ENCODE assay signal across 20 mouse cellular contexts in genomic region chr19:28745105-28745504, GRCm38 (mm10).
DNase-seq lines count a peak whose midpoint lies in the region; ATAC-seq and TF ChIP-seq lines count a peak whose summit lies in the region.
"Had no signal": no experiment of that assay in that cellular context is flagged by ENCODE, and none has a peak within 500 bp of the region (broad histone marks: within the 10 kb centered on the region; RNA-seq: fewer than 3 reads in every experiment).

No protein-coding gene starts in this region.

- 0 out of 2 replicates have a peak overlapping the region, but pooled peaks have one; percentile 18 for H3K27ac ChIP-seq in kidney, embryonic 15.5 days
- no peak overlapping the region for H3K27ac ChIP-seq in kidney, embryonic 14.5 days (ENCODE audit: low read depth, low read length)
- peak overlapping the region; percentile 75 for H3K27ac ChIP-seq in lung, embryonic 14.5 days (ENCODE audit: low read depth)
- peak overlapping the region; percentile 89 for H3K27ac ChIP-seq in lung, embryonic 16.5 days (ENCODE audit: low read length)
- H3K27ac ChIP-seq: embryonic facial prominence, embryonic 13.5 days; embryonic facial prominence, embryonic 15.5 days; forebrain, embryonic 10.5 days; forebrain, embryonic 12.5 days had no signal

- H3K4me3 ChIP-seq in kidney, embryonic 15.5 days (replicated peaks): no peak overlapping the region
- H3K4me3 ChIP-seq in kidney, embryonic 14.5 days (ENCODE audit: low read length): no peak overlapping the region
- no peak overlapping the region for H3K4me3 ChIP-seq in lung, embryonic 14.5 days (ENCODE audit: low read depth, low read length)
- no peak overlapping the region for H3K4me3 ChIP-seq in lung, adult 2 months (replicated peaks; ENCODE audit: extremely low read depth, low read depth, low read length)
- no peak overlapping the region for H3K4me3 ChIP-seq in lung, embryonic 16.5 days (ENCODE audit: low read length)
- H3K4me3 ChIP-seq: embryonic facial prominence, embryonic 13.5 days; embryonic facial prominence, embryonic 15.5 days; erythroblast, embryonic 14.5 days; forebrain, embryonic 10.5 days; forebrain, embryonic 12.5 days had no signal

- peaks cover 5% of the 10 kb centered on the region for H3K4me1 ChIP-seq in kidney, embryonic 15.5 days
- H3K4me1 ChIP-seq in kidney, embryonic 14.5 days (ENCODE audit: control insufficient read depth, insufficient read depth, low read length): no peaks in the 10 kb centered on the region
- H3K4me1 ChIP-seq in lung, embryonic 14.5 days (ENCODE audit: insufficient read depth): peaks cover 28% of the 10 kb centered on the region
- peaks cover 5% of the 10 kb centered on the region for H3K4me1 ChIP-seq in lung, adult 2 months (ENCODE audit: control insufficient read depth, insufficient read depth, low read length)
- peaks cover 26% of the 10 kb centered on the region for H3K4me1 ChIP-seq in lung, embryonic 16.5 days (replicated peaks; ENCODE audit: control insufficient read depth, insufficient read depth, low read length)
- H3K4me1 ChIP-seq: embryonic facial prominence, embryonic 13.5 days; embryonic facial prominence, embryonic 15.5 days; forebrain, embryonic 12.5 days had no signal

- peak; percentile 72 for DNase-seq in lung, embryonic 14.5 days
- DNase-seq in lung, adult 2 months: no peak
- DNase-seq in lung, postnatal 14 days: no peak
- DNase-seq: adrenal gland, postnatal 25 days; cerebellum, adult 11 months; cerebellum, adult 18-20 months; cerebellum, adult 8-10 months; cerebellum, adult 9-11 months; cerebellum, postnatal 14 days; cerebellum, postnatal 36 days; embryo, embryonic 11 days had no signal

- H3K4me2 ChIP-seq in kidney, embryonic 15.5 days: no peak overlapping the region
- no peak overlapping the region for H3K4me2 ChIP-seq in kidney, embryonic 14.5 days (replicated peaks; ENCODE audit: low read depth, low read length)
- H3K4me2 ChIP-seq in lung, embryonic 14.5 days: 0 out of 2 replicates have a peak overlapping the region, but pooled peaks have one; percentile 5
- H3K4me2 ChIP-seq in lung, embryonic 16.5 days (ENCODE audit: low read depth, low read length): no peak overlapping the region
- H3K4me2 ChIP-seq: embryonic facial prominence, embryonic 13.5 days; embryonic facial prominence, embryonic 15.5 days; forebrain, embryonic 12.5 days had no signal

- no peak for TF ChIP-seq POLR2A in lung, adult 2 months (IDR thresholded peaks at IDR 0.05; ENCODE audit: borderline replicate concordance, extremely low read depth, low read depth, low read length)

- WGBS in kidney, embryonic 15.5 days: 93% methylated on average over 2 of the region's 2 CpGs
- 94% methylated on average over 2 of the region's 2 CpGs for WGBS in kidney, embryonic 14.5 days
- WGBS in lung, embryonic 14.5 days: 41% methylated on average over 2 of the region's 2 CpGs
- WGBS in lung, adult 2 months: 54% methylated on average over 2 of the region's 2 CpGs
- WGBS in lung, embryonic 16.5 days: 45% methylated on average over 2 of the region's 2 CpGs

- no peak for TF ChIP-seq CTCF in lung, embryonic 14.5 days (IDR thresholded peaks at IDR 0.05; ENCODE audit: low read depth)
- TF ChIP-seq CTCF in lung, adult 2 months (IDR thresholded peaks at IDR 0.05; ENCODE audit: insufficient read depth, low read length): no peak

- no peaks in the 10 kb centered on the region for H3K27me3 ChIP-seq in kidney, embryonic 15.5 days
- no peaks in the 10 kb centered on the region for H3K27me3 ChIP-seq in kidney, embryonic 14.5 days (ENCODE audit: control insufficient read depth, insufficient read depth, low read length)
- H3K27me3 ChIP-seq in lung, embryonic 14.5 days (ENCODE audit: insufficient read depth, low read length): no peaks in the 10 kb centered on the region
- no peaks in the 10 kb centered on the region for H3K27me3 ChIP-seq in lung, embryonic 16.5 days (ENCODE audit: control insufficient read depth, insufficient read depth, low read depth, low read length)
- H3K27me3 ChIP-seq: embryonic facial prominence, embryonic 13.5 days; embryonic facial prominence, embryonic 15.5 days; forebrain, embryonic 12.5 days had no signal

- ATAC-seq in kidney, embryonic 15.5 days (replicated peaks; ENCODE audit: low FRiP score): no peak
- ATAC-seq in kidney, embryonic 14.5 days (ENCODE audit: low FRiP score, low TSS enrichment): no peak
- no peak for ATAC-seq in lung, embryonic 14.5 days (ENCODE audit: insufficient read depth)
- ATAC-seq in lung, embryonic 16.5 days (ENCODE audit: low read depth): peak; percentile 32; the same call in 1 of the 2 replicates
- ATAC-seq: forebrain, embryonic 14.5 days had no signal

- H3K36me3 ChIP-seq in kidney, embryonic 15.5 days: no peaks in the 10 kb centered on the region
- H3K36me3 ChIP-seq in kidney, embryonic 14.5 days (ENCODE audit: control insufficient read depth, insufficient read depth, low read length): no peaks in the 10 kb centered on the region
- no peaks in the 10 kb centered on the region for H3K36me3 ChIP-seq in lung, embryonic 14.5 days (ENCODE audit: insufficient read depth)
- H3K36me3 ChIP-seq in lung, embryonic 16.5 days (ENCODE audit: control insufficient read depth, insufficient read depth, low read length): no peaks in the 10 kb centered on the region
- H3K36me3 ChIP-seq: embryonic facial prominence, embryonic 13.5 days; embryonic facial prominence, embryonic 15.5 days; forebrain, embryonic 10.5 days; forebrain, embryonic 12.5 days had no signal

- no peaks in the 10 kb centered on the region for H3K9me3 ChIP-seq in kidney, embryonic 15.5 days (replicated peaks)
- H3K9me3 ChIP-seq in kidney, embryonic 14.5 days (ENCODE audit: control insufficient read depth, low read length): no peaks in the 10 kb centered on the region
- H3K9me3 ChIP-seq in lung, embryonic 14.5 days (ENCODE audit: low read depth, low read length): no peaks in the 10 kb centered on the region
- no peaks in the 10 kb centered on the region for H3K9me3 ChIP-seq in lung, embryonic 16.5 days (ENCODE audit: control insufficient read depth, low read length)
- H3K9me3 ChIP-seq: embryonic facial prominence, embryonic 13.5 days; embryonic facial prominence, embryonic 15.5 days; forebrain, embryonic 10.5 days; forebrain, embryonic 12.5 days had no signal

- no peak overlapping the region for H3K9ac ChIP-seq in kidney, embryonic 15.5 days
- H3K9ac ChIP-seq in kidney, embryonic 14.5 days (ENCODE audit: low read depth, low read length): no peak overlapping the region
- H3K9ac ChIP-seq in lung, embryonic 14.5 days: no peak overlapping the region
- H3K9ac ChIP-seq in lung, embryonic 16.5 days (ENCODE audit: low read length): no peak overlapping the region
- H3K9ac ChIP-seq: embryonic facial prominence, embryonic 13.5 days; embryonic facial prominence, embryonic 15.5 days; forebrain, embryonic 12.5 days had no signal
